Mouse (Mus musculus) testis, postnatal 10 days (tissue): ENCODE data around the gene Olfr281.

Experiments used
- DNase-seq: peaks from one replicate; pipeline ENCODE4 v3.0.0; 2021; ENCODE audit warnings: low spot score

Gene Olfr281

DNA sequence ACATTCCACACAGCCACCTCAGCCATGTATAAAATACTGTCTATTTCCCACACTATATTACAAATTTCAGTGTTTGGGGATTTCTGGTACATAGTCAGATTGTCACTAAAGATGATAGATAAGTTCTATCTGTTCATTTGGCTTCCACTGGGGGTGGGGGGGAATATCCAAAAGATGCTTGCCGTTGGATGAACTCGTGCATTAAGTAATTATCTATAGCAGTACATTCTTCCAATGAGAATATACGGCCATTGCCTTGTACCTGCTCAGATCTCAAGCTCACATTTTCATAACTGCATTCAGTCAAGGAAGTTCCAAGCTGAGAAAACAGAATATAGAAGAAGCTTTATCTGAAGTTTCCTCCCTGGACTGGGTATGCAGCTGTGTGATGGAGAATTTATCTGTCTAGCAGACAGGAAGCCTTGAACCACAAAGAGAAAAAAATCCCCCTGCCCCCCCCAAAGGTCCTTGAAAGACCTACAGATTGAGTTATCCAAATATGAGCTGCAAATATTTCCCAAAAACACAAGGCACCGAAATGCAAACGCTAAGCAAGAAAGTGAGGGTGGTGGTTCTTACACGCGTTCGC lies 34.1 kb downstream of the Olfr281 start:
- no peak for DNase-seq

DNA sequence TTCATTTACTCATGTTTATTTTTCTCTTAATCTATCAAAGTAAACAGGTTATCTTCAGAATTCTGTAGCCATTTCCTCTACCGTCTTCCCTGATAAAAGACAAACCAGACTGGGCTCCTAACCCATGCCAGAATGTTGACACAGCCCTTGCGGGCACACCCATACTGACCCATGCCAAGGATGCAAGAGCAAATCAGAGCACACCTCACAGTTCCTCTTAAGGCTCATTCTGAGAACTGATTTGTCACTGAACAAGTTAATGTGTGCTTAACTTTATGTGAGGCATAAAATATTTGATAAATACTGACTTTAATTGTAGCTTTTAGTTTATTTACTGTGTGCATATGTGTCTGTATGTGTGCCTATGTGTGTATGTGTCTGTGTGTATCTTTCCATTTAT lies 38.9 kb downstream of the Olfr281 start:
- DNase-seq = no peak

DNA sequence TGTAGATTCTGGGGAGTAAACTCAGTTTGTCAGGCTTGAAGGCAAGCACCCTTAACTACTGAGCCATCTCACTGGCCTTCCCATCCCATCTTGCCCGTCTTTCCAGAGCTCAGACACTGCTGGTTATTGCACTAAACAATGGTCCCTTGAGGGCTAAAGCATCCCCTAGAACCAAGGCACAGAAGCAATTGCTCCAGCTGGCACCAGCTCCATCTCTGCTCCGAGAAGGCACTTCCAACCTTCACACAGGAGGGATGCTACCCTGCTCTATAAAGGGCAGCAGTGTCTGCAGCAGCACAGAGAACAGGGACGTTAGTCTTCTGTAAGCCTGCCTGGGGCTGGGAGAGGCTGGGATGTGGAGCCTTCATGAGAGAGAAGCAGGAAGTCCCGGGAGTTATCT lies 39.7 kb downstream of the Olfr281 start, which contains the start of gene Olfr279:
Gene Olfr279 (plus strand): TSS at position 301 of the 400 bp plus-strand sequence.
- DNase-seq = no peak

DNA sequence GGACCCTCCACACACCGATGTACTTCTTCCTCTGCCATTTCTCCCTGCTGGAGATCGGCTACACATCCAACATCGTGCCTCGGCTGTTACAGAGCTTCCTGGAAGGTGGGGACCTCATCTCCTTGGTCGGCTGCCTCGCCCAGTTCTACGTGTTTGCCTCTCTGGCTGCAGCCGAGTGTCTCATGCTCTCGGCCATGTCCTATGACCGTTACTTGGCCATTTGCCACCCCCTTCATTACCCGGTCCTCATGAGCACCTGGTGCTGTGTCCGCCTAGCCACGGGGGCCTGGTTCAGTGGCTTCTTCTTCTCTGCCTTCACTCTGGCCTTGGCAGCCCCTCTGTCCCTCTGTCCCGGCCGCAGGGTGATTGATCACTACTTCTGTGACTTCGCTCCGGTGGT lies 45.2 kb downstream of the Olfr281 start:
- DNase-seq = no peak

DNA sequence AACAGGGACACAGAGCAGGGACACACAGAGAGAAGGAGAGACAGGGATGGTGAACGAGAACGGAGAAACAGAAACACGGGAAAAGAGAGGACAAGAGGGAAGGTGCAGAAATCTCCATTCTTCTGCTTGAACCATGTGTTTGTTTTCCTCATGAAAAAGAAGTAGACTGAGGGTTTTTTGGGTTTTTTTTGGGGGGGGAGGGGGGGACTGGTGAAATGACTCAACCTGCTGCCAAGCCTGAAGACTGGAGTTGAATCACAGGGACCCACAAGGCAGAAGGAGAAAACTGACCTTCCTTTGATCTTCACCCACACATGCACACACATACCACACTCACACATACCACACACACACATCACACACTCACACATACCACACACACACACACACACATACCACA lies 50.9 kb downstream of the Olfr281 start:
- DNase-seq = no peak

DNA sequence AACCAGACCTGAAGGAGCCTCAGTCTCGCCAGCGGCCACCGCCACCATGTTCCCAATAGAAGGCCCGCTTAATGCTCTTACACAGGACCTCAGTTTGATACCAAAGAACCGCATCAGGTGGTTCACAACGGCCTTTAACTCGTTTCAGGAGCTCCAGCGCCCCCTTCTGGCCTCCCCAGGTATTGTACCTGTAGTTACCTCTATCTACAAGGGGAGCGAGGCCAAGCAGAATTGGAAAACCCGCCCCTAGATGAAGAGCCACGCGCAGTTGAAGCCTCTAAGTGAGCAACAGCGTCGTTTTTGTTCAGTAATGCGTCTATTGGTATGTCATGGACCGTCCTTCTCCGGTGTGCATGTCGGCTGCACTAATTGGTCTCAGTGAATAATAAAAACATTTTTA lies 52.1 kb downstream of the Olfr281 start:
- peak; percentile 91 for DNase-seq

DNA sequence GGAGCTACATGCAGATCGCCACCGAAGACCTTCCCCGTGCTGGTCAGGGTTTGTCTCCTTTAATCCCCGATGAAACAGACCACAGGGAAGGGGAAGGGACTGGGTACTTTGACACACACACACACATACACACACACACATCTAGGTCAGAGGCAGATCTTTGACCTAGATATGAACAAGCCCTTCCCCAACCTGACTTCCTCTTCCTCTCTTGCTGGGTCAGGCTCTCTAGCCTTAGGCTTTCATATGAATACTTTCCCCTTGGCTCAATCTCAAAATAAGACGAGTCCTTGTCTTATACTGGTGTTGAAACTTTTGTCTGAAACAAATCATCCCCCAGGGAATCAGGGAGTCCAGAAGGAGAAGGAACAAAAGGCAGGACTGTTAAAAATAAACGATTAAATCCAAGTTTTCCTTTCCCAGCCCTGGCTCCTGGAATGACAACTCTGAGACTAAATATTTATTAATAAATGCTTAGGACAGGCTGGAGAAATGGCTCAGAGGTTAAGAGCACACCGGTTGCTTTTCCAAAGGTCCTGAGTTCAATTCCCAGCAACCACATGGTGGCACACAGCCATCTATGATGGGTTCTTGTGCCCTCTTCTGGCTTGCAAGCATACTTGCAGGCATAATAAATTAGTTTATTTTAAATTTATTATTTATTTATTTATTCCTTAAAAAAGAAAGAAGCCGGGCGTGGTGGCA lies 54.0 kb downstream of the Olfr281 start:
- DNase-seq = no peak

DNA sequence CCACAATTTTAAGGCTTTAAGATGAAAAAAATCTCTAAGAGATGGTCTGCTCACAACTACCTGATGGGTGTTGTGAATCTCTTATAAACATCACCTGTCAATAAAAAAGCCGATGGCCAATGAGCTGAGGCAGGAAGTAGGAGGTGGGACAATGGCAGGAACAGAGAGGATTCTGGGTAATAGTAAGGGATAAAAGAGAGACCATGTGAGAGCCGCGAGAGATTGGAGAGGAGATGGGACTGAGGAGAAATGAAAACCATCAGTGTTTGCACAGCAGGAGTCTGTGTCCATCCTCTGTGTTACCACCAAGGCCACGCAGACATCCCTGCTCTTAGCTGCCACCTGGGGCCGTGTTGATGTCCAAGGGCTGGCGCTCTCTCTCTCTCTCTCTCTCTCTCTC lies 54.9 kb downstream of the Olfr281 start:
- no peak for DNase-seq

DNA sequence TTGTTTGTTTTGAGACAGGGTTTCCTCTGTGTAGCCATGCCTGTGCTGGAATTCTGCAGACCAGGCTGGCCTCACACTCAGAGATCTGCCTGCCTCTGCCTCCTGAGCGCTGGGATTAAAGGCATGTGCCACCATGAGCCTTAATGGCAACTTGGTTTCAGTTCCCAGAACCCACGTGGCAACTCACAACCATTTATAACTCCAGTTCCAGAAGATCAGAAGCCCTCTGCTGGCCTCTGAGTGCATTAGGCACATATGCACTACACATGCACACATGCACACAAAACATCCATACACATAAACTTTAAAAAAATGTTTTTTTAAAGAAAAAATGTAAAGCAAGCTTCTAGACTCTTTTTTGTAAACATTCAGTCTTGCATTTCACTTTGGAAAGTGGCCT lies 57.0 kb downstream of the Olfr281 start:
- no peak for DNase-seq
